Mouse (Mus musculus) brain, embryonic 14.5 days (tissue): ENCODE data around the gene Olfr52.

ENCODE experiments used
- CTCF ChIP-seq: fragments of 200-500 bp; IDR thresholded peaks from 2 replicates; pipeline ENCODE4 v1.5.1; 2012; ENCODE audit warnings: inconsistent platforms, mild to moderate bottlenecking, moderate library complexity, borderline replicate concordance; ENCODE audit not compliant: insufficient read depth, insufficient read length; ENCODE audit errors: extremely low read depth
- POLR2A ChIP-seq: fragments of 200-500 bp; IDR thresholded peaks from 2 replicates; pipeline ENCODE4 v1.6.1; 2012; ENCODE audit warnings: mild to moderate bottlenecking, inconsistent platforms, borderline replicate concordance; ENCODE audit not compliant: poor library complexity, insufficient read depth, insufficient read length, severe bottlenecking; ENCODE audit errors: extremely low read depth

DNA sequence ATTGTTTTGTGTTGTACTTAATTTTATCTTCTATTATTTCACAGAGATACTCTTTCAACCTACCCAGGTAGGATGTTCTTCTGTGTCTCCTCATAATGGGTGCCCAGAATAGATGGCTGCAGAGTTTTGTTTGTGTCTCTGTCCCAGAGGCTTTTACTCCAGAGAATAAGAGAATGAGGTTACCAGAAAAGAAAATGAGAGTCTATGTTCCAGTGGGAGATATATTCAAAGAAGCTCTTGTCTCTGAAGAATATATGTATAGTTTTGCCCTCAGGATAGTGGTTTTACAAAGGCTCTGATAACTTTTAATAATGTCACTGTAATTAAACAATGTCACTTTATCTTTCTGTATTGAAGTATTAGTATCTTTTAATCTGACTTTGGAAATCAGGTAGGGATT, at the start of gene Olfr52:
- TF ChIP-seq CTCF (no peak), POLR2A (no peak)
